Mouse (Mus musculus) gastrocnemius, postnatal 14 days (tissue): ENCODE measurements around the gene Cdr1. TPM values are rescaled to one million over a fixed set of nuclear protein-coding genes. Genes with fewer than 3 reads are reported as not detected.

Experiments
- DNase-seq: peaks from one replicate; pipeline ENCODE4 v3.0.0; 2021; ENCODE audit warnings: mixed read lengths
- intact Hi-C: fragments of 180-260 bp; cut with DNase I; formaldehyde crosslinking; loops from one replicate; pipeline ENCODE4 v1.15.1; 2025; ENCODE audit warnings: low total_unique reads
- long read RNA-seq, 2 experiments: library from polyadenylated mRNA; stranded (forward); transcript quantifications; one replicate each; pipeline ENCODE4 v2.0.0; 2021
- microRNA-seq, 2 experiments: library from miRNA; unstranded; fragments of <30 nt; microRNA quantifications; one replicate each; pipeline ENCODE4 v1.2.0; 2021
- total RNA-seq, 2 experiments: library from RNA; stranded (reverse); gene quantifications; 2 replicates each; pipeline ENCODE4 v1.2.3; 2021

Gene Cdr1
- total RNA-seq: not detected
- long read RNA-seq, experiment 1: 0 reads
- long read RNA-seq, experiment 2: 0 reads

DNA sequence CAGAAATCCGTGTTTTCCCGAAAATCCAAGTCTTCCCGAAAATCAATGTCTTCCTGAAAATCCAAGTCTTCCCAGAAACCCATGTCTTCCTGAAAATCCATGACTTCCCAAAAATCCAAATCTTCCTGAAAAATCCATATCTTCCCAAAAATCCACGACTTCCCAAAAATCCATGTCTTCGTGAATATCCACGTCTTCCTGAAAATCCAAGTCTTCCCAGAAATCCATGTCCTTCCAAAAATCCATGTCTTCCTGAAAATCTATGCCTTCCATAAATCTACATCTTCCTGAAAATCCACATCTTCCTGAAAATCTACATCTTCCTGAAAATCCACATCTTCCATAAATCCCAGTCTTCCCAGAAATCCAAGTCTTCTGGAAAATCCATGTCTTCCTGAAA, at the start of gene Cdr1:
Cdr1 (minus strand) TSS at position 101 of the 400 bp plus-strand sequence.
- intact Hi-C loops: no loop called here
- DNase-seq: no peak

DNA sequence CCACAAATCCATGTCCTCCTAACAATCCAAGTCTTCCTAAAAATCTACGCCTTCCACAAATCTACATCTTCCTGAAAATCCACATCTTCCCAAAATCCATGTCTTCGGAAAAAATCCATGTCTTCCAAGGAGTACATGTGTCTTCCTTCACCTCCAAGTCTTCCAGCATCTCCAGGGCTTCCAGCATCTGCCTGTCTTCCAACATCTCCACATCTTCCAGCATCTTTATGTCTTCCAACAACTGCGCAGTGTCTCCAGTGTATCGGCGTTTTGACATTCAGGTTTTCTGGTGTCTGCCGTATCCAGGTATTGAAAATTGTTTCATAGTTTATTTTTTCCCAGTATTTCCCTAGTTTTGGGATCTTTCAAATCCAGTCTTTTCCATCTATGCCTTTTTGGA, 511 bp upstream of the Cdr1 start:
- DNase-seq: no peak

DNA sequence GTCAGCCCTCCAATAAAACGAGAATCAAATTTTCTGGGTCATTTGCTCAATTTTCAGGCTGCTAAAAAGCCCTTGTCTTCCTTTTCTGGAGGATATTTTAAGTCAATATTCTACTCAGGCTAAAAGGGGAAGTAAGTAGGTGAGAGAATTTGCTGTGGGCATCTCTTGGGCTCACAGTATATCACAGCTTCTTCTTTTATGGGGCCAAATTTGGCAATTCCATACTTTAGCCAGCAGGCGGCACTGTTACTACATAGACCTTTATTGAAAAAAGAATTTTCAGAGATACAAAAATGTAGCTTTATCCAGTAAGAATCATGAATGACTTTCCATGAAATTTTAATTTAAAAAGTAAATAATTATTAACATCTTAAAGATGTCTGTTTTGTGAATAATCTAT, 18.8 kb downstream of the Cdr1 start:
- intact Hi-C loops: no loop called here
- no peak for DNase-seq

More for the DNA sequence above, 511 bp upstream of the Cdr1 start:
- intact Hi-C loops: no loop called here

- DNase-seq: no peak
- intact Hi-C loops: no loop called here
These were observed 24.1 kb downstream of the Cdr1 start for GRCm38 (mm10) chrX:61161249-61161648.

- intact Hi-C loops: no loop called here
These were observed 30.6 kb downstream of the Cdr1 start for GRCm38 (mm10) chrX:61154657-61155256.

DNA sequence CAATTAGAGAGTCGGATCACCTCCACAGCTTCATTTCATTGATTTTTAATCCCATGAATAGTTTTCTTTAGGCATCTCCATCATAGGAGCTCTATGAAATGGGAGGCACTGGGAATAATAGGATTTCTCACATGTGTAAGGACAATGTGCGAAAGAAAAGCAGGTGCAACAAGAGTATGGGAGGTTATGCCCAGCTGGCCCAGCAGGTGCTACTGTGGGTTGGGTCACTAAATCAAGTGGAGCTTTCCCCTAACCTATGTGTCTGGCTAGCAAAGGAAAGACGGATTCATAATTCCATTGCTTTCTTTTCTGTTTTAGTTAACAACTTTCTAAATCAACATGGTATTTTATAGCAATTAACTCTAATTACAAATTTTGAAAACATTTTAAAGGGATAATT, 31.1 kb downstream of the Cdr1 start:
- DNase-seq: no peak
- intact Hi-C loops: no loop called here

More at GRCm38 (mm10) chrX:61154657-61155256, 30.6 kb downstream of the Cdr1 start:
- no peak for DNase-seq

DNA sequence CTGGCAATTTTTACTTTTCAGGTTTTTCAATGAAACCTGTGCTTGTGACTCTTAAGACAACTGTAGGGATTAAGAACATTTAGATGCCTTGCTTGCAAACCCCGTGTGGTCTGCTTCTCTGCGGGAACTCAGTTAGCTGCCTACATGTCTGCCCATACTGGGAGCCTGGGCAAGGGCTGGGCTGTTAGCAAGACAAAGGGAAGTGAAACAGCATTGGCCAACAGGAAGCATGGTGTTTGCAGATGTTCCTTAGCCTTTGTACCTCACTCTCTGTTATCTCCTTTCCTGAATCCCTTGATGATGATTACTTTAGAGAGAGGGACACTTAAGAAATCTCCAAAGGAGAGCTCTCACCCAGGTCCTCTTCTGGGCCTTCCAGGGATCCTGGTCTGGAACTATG, 38.8 kb downstream of the Cdr1 start:
- intact Hi-C loops: no loop called here
- DNase-seq: no peak

DNA sequence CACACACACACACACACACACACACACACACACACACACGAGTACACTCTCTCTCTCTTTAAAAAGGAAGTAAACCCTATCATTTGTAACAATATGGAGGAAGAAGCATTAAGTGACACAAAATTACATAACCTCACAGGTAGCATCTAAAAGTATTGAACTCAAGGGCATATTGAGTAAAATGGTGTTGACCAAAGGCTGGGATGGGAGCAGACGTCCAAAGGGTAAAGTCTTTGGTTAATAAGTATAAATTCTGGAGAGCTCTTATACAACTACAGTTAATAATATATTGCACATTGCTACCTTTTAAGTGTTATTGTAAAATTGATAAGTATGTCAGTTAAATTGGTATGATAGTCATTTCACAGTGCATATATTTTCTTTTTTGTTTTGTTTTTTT, 39.9 kb downstream of the Cdr1 start:
- DNase-seq: no peak
- intact Hi-C loops: no loop called here

DNA sequence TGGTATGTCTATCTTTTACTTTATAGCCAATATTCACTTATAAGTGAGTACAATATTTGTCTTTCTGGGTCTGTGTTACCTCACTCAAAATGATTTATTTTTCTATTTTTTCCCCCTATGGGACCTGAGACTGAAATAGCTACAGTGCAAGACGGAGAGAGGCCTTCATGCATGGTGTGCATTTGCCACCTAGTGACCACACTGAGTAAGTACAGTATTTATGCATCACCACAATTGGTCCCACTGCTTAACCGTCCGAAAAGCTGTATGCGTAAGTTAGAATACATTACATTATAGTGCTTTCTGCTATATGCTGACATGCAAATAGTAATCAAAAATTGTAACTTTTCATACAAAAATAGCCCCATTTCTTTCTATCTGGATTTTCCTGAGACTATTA, 50.8 kb downstream of the Cdr1 start:
- intact Hi-C loops: no loop called here
- DNase-seq: no peak

Small RNA genes within 50 kb of the gene (microRNA-seq; reads per million reads assigned to microRNA genes)
- gene Gm24396: 0 reads per million in 2 experiments
